Mouse (Mus musculus): ENCODE measurements around the gene Obp2a. TPM values are rescaled to one million over a fixed set of nuclear protein-coding genes. Genes with fewer than 3 reads are reported as not detected.

Gene Obp2a
- not detected for total RNA-seq (2023)

DNA sequence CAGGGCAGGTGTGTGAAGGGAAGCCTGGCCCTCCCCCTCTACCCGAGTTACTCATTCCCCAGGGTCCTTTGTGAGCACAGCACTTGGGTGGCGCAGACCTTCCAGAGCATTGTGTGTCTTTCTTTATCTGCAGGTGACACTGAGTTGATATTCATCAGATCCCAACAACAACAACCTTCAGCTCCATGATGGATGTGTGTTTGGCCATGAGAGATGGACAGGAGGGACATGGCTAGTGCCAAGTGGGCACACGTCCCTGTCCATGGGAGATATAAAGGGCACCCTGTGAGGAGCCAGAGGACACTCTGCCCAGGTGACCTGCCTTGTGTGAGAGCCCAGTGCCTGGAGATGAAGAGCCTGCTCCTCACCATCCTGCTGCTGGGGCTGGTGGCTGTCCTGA is at the start of gene Obp2a:
TSS of gene Obp2a (plus strand) at position 301 of the 400 bp plus-strand sequence.

DNA sequence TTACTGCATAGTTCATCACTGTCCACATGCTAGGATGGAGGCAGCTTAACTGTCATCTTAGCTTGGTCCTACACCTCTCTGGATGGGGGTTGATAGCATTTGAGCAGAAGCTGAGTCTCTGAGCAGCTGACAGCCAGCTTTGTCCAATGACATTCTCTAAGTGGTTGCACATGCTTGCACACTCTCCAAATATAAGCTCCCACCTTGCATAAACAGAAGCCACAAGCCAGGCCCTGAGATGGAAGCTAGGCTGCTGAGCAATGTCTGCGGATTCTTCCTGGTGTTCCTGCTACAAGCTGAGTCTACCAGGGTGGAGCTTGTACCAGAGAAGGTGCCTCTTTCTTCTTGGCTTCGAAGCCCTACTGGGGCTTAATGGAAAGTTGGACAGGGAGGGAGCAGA is 46.9 kb upstream of the Obp2a start, which contains the start of gene Lcn8:
TSS of gene Lcn8 (plus strand) at position 219 of the 400 bp plus-strand sequence.

DNA sequence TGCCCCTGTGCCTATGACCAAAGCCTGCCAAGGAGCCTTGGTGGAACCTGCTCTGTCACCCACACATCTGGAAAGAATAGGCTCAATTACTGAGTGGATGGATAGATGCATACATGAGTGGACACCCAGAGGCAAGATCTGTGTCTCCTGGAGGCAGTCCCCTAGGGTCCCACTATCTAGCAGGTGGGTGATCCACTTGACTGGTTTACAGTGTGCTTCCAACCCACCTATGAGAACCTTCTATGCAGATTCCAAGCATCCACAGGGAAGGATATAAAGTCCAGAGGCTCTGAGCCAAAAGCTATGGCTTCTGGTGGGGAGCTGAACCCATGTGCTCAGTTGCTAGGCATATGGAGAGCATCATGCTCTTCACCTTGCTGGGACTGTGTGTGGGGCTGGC is 42.2 kb upstream of the Obp2a start, which contains the start of gene Lcn5:
TSS of gene Lcn5 (plus strand) at position 301 of the 400 bp plus-strand sequence.

DNA sequence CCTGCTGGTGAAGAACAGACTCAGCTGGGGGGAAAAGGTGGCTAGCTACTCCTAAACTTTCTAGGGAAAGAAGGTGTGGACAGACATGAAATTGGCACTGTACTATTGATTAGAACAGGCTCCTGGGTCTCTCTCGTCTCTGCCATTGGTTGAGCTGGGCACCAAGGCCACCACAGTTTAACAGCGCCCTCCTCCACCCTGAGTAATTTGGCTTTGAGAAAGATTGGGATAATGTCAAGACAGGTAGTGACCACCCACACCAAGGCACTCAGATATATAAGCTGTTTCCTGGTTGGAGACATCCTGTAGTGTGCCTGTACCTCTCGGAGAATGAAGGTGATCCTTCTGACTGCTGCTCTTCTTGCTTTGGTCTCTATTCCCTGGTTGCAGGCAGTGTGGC is 23.4 kb upstream of the Obp2a start, which contains the start of gene Lcn6:
TSS of gene Lcn6 (plus strand) at position 301 of the 400 bp plus-strand sequence.

DNA sequence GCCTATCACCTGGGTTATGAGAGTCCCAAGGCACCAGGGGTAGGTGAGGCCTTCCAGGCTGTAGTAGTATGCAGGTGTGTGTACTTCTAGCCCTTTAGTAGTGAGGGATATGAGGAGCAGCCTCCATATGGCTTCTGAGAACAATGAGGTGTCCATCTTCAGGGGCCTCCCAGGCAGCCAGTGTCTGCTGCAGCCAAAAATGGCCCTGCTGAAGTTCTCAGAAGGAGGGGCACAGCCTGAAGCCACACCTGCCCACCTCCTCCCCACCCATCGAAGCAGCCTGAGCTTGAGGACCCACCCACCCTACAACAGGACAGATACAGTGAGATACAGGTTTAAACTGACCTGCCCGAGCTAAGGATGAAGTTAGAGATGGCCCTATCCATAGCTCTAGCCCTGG is 17.4 kb upstream of the Obp2a start, which contains the start of gene Lcn10:
TSS of gene Lcn10 (plus strand) at position 301 of the 400 bp plus-strand sequence.

DNA sequence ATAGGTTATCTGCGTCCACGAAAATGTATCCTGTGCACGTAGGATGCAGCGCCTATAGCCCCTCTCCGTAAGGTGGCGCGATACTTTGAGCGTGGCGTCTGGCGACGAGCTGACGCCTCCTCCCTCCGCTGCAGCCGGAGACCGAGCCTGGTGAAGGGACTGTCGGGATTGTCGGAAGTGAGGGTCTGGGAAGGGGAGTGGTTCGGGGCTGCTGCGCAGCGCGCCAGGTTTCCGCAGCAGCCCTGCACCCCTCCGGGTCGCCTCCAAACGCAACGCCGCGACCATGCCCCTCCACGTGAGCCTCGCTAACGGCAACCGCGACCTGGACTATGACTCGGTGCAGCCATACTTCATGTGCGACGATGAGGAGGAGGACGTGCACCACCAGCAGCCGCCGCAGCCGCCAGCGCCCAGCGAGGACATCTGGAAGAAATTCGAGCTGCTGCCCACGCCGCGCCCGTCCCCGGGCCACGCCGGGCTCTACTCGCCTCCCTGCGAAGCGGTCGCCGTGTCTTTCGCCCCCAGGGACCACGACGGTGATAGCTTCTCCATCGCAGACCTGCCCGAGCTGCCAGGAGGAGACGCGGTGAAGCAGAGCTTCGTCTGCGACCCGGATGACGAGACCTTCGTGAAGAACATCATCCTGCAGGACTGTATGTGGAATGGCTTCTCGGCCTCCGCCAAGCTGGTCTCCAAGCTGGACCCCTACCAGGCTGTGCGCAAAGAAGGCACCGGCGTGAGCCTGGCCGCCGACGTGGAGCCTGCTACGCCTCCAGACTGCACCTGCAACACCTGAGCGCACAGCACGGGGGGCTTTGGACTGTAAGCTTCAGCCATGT is 7.0 kb downstream of the Obp2a start, which contains the start of gene Bmyc:
TSS of gene Bmyc (plus strand) at position 97 of the 839 bp plus-strand sequence.

DNA sequence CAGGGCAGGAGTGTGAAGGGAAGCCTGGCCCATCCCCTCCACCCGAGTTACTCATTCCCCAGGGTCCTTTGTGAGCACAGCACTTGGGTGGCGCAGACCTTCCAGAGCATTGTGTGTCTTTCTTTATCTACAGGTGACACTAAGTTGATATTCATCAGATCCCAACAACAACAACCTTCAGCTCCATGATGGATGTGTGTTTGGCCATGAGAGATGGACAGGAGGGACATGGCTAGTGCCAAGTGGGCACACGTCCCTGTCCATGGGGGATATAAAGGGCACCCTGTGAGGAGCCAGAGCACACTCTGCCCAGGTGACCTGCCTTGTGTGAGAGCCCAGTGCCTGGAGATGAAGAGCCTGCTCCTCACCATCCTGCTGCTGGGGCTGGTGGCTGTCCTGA is 36.9 kb downstream of the Obp2a start, which contains the start of gene Obp2b:
TSS of gene Obp2b (plus strand) at position 301 of the 400 bp plus-strand sequence.

Other genes with a start within 250 kb of the Obp2a start
- 1 to 10 TPM in 1 of 2 experiments, not detected in 1; 1.4 TPM for gene Clic3, start 243.2 kb upstream of the Obp2a start, total RNA-seq (2023)
- 10 to 100 TPM; 71.5 to 79.3 TPM for gene Paxx, start 238.9 kb upstream of the Obp2a start, total RNA-seq (2023)
- gene Ptgds, start 230.0 kb upstream of the Obp2a start, total RNA-seq (2023), result not detected
- gene Lcn12, start 206.1 kb upstream of the Obp2a start, total RNA-seq (2023), result not detected
- 10 to 100 TPM; 51.3 to 54.9 TPM for gene Fbxw5, start 199.3 kb upstream of the Obp2a start, total RNA-seq (2023)
- gene C8g, start 198.3 kb upstream of the Obp2a start, total RNA-seq (2023), result 1 to 10 TPM; 1.0 to 1.3 TPM
- 10 to 100 TPM; 45.3 to 55.1 TPM for gene Traf2, start 153.1 kb upstream of the Obp2a start, total RNA-seq (2023)
- gene Edf1, start 142.2 kb upstream of the Obp2a start, total RNA-seq (2023), result 100 to 1,000 TPM; 121 to 134 TPM
- gene Mamdc4, start 125.2 kb upstream of the Obp2a start, total RNA-seq (2023), result 1 to 10 TPM; 2.2 to 4.3 TPM
- 10 to 100 TPM; 22.0 to 26.5 TPM for gene Phpt1, start 124.8 kb upstream of the Obp2a start, total RNA-seq (2023)
- 1 to 10 TPM in 1 of 2 experiments, under 1 TPM in 1; 0.76 to 2.1 TPM for gene Ajm1, start 118.3 kb upstream of the Obp2a start, total RNA-seq (2023)
- gene Rabl6, start 91.5 kb upstream of the Obp2a start, total RNA-seq (2023), result 100 to 1,000 TPM; 121 to 124 TPM
- not detected for gene Ccdc183, start 82.4 kb upstream of the Obp2a start, total RNA-seq (2023)
- 1 to 10 TPM in 1 of 2 experiments, not detected in 1; 1.0 TPM for gene Tmem141, start 78.0 kb upstream of the Obp2a start, total RNA-seq (2023)
- 1 to 10 TPM; 4.1 to 6.8 TPM for gene Fcna, start 72.0 kb upstream of the Obp2a start, total RNA-seq (2023)
- gene Lcn8, start 46.9 kb upstream of the Obp2a start, total RNA-seq (2023), result not detected
- not detected for gene Lcn5, start 42.1 kb upstream of the Obp2a start, total RNA-seq (2023)
- gene Lcn6, start 23.3 kb upstream of the Obp2a start, total RNA-seq (2023), result not detected
- not detected for gene Lcn10, start 17.3 kb upstream of the Obp2a start, total RNA-seq (2023)
- 10 to 100 TPM; 16.3 to 18.4 TPM for gene Bmyc, start 6.7 kb downstream of the Obp2a start, total RNA-seq (2023)
- gene Obp2b, start 37.0 kb downstream of the Obp2a start, total RNA-seq (2023), result not detected
- not detected for gene Lcn3, start 65.5 kb downstream of the Obp2a start, total RNA-seq (2023)
- gene Lcn11, start 77.0 kb downstream of the Obp2a start, total RNA-seq (2023), result not detected
- not detected for gene Gm13539, start 82.2 kb downstream of the Obp2a start, total RNA-seq (2023)
- gene Glt6d1, start 115.8 kb downstream of the Obp2a start, total RNA-seq (2023), result not detected
- not detected for gene Lcn9, start 123.1 kb downstream of the Obp2a start, total RNA-seq (2023)
- gene Sohlh1, start 147.2 kb downstream of the Obp2a start, total RNA-seq (2023), result under 1 TPM in 1 of 2 experiments, not detected in 1; 0.73 TPM
- gene Kcnt1, start 163.7 kb downstream of the Obp2a start, total RNA-seq (2023), result not detected